Mouse (Mus musculus): Measurements from ENCODE around the gene Heatr4. TPM values are rescaled to one million over a fixed set of nuclear protein-coding genes. Genes with fewer than 3 reads are reported as not detected.

Heatr4 gene
- polyA plus RNA-seq, 1 experiment from 2014 or later, result not detected

DNA sequence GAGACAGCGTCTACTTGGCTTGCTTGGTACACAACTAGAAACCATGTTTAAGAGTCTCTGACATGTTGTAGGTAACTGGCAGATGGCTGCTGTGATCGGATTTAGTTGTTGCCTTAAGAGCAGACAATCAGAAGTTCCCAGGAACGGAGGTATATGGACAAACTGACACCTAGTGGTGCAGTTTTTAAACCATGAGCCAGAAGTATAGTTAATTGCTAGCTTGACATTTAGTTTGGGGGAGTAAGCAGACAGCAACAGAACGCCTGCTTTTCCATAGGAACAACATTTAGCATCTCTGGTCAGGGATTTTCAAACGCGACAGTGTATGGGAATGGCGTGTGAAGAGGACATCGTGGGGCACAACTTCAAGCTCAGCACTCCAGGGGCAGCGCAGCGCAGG, 47.1 kb downstream of the Heatr4 start:
- ATAC-seq, result no peak
- POLR2A ChIA-PET, result no interaction called here

GRCm38 (mm10) chr12:83929186-83929804, 55.4 kb downstream of the Heatr4 start:
- TF ChIP-seq CTCF (IDR thresholded peaks at IDR 0.05), result no peak
- POLR2A ChIA-PET, result no interaction called here
- ATAC-seq, result no peak

More for the DNA sequence above, 47.1 kb downstream of the Heatr4 start:
- DNase-seq (ENCODE audit: low read depth, low spot score), result no peak
- in situ Hi-C loops (cut with MboI; ENCODE audit: low pct_unique_long_range_greater_than_20kb), result loop anchor here (10.0 kb wide), 1 partner anchor 223 kb away; no protein-coding TSS in a partner anchor
- CTCF ChIA-PET, result interaction anchor here (1.2 kb wide), 1 partner anchor 21 kb away, joined by 3 read pairs; no protein-coding TSS in a partner anchor
- H3K27me3 ChIP-seq, result no peaks in the 10 kb centered on the region
- TF ChIP-seq CTCF (IDR thresholded peaks at IDR 0.05), result no peak

GRCm38 (mm10) chr12:83927747-83928146, 56.9 kb downstream of the Heatr4 start:
- in situ Hi-C loops (cut with MboI; ENCODE audit: low pct_unique_long_range_greater_than_20kb), result no loop called here
- ChIA-PET POLR2A (no interaction called here), CTCF (interaction anchor here (1.2 kb wide), 1 partner anchor 12 kb away, joined by 3 read pairs; no protein-coding TSS in a partner anchor)
- ATAC-seq, result no peak
- no peaks in the 10 kb centered on the region for H3K27me3 ChIP-seq
- TF ChIP-seq CTCF (IDR thresholded peaks at IDR 0.05), result no peak
- DNase-seq (ENCODE audit: low read depth, low spot score), result no peak

More at GRCm38 (mm10) chr12:83929186-83929804, 55.4 kb downstream of the Heatr4 start:
- DNase-seq (ENCODE audit: low read depth, low spot score), result no peak
- no peaks in the 10 kb centered on the region for H3K27me3 ChIP-seq
- CTCF ChIA-PET, result no interaction called here
- in situ Hi-C loops (cut with MboI; ENCODE audit: low pct_unique_long_range_greater_than_20kb), result no loop called here

DNA sequence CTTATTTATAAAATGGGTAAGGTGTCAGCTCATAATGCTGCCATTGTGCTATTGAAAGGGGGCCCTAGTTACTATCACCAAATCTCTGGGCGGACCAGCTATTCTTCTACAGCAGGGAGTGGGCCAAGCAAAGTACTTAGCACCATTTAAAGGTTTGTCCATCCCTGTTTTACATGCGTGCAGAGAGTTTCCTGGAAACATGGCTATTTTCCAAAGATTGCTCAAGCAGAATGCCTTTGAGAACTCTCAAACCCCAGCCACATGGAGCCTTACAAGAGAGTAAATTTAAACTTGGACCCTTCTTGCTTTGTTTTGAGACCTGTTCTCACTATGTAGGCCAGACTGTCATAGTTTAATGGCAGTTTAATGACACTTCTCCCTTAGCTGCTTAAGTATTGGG, 58.6 kb downstream of the Heatr4 start:
- ATAC-seq (no peak), DNase-seq (ENCODE audit: low read depth, low spot score) (no peak)
- TF ChIP-seq CTCF (IDR thresholded peaks at IDR 0.05), result no peak
- CTCF ChIA-PET, result no interaction called here
- POLR2A ChIA-PET, result no interaction called here
- in situ Hi-C loops (cut with MboI; ENCODE audit: low pct_unique_long_range_greater_than_20kb), result no loop called here
- no peaks in the 10 kb centered on the region for H3K27me3 ChIP-seq

- TF ChIP-seq CTCF (IDR thresholded peaks at IDR 0.05), result no peak
- in situ Hi-C loops (cut with MboI; ENCODE audit: low pct_unique_long_range_greater_than_20kb), result no loop called here
- ATAC-seq (no peak), DNase-seq (ENCODE audit: low read depth, low spot score) (no peak)
- no peaks in the 10 kb centered on the region for H3K27me3 ChIP-seq
- POLR2A ChIA-PET, result no interaction called here
- CTCF ChIA-PET, result no interaction called here
Observed at GRCm38 (mm10) chr12:83925160-83925703, 59.4 kb downstream of the Heatr4 start.

DNA sequence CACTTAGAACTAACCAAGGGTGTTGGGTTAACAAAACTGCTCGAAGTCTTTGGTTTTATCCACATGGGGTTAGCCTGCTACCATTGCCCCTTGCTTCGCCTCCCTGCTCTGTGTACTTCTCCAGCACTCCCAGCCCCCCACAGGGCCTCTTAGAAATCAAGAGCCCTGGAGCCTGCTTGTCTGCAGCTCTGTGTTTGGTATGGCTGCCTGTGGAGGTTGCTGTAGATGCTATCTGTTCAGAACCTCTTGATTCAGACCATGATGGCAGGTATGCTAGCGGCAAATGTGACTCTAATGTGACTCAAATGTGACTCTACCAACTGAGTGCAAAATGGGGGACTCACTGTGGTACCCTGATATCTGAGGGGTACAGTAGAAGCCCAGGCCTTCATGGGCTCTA, 60.3 kb downstream of the Heatr4 start:
- H3K27me3 ChIP-seq, result no peaks in the 10 kb centered on the region
- in situ Hi-C loops (cut with MboI; ENCODE audit: low pct_unique_long_range_greater_than_20kb), result no loop called here
- no peak for TF ChIP-seq CTCF (IDR thresholded peaks at IDR 0.05)
- DNase-seq (ENCODE audit: low read depth, low spot score) (no peak), ATAC-seq (no peak)
- ChIA-PET CTCF (no interaction called here), POLR2A (interaction anchor here (0.6 kb wide), 1 partner anchor 85 kb away, joined by 3 read pairs; no protein-coding TSS in a partner anchor)

DNA sequence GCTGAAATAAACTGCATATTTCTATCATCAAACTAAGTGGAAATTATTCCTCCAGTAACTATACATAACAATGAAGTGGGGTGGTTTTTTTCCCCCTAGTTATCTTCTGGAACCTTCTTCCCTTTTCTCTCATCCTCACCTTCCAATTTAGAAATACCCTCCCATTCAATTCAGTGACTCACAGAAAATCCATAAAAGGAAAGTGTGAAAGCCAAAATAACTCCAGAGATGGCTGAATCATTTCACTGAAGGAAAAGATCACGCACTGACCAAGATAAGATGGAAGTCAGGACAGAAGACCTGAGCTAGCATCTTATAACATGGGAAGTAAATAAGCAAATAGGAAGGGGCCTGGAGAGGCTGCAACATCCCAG, 61.2 kb downstream of the Heatr4 start:
- in situ Hi-C loops (cut with MboI; ENCODE audit: low pct_unique_long_range_greater_than_20kb), result no loop called here
- H3K27me3 ChIP-seq, result no peaks in the 10 kb centered on the region
- ChIA-PET CTCF (interaction anchor here (0.7 kb wide), 1 partner anchor 25 kb away, joined by 3 read pairs; no protein-coding TSS in a partner anchor), POLR2A (interaction anchor here (0.6 to 0.7 kb wide), 2 partner anchors 28 to 84 kb away, joined by 3 read pairs; no protein-coding TSS in a partner anchor)
- no peak for TF ChIP-seq CTCF (IDR thresholded peaks at IDR 0.05)
- DNase-seq (ENCODE audit: low read depth, low spot score) (no peak), ATAC-seq (no peak)

DNA sequence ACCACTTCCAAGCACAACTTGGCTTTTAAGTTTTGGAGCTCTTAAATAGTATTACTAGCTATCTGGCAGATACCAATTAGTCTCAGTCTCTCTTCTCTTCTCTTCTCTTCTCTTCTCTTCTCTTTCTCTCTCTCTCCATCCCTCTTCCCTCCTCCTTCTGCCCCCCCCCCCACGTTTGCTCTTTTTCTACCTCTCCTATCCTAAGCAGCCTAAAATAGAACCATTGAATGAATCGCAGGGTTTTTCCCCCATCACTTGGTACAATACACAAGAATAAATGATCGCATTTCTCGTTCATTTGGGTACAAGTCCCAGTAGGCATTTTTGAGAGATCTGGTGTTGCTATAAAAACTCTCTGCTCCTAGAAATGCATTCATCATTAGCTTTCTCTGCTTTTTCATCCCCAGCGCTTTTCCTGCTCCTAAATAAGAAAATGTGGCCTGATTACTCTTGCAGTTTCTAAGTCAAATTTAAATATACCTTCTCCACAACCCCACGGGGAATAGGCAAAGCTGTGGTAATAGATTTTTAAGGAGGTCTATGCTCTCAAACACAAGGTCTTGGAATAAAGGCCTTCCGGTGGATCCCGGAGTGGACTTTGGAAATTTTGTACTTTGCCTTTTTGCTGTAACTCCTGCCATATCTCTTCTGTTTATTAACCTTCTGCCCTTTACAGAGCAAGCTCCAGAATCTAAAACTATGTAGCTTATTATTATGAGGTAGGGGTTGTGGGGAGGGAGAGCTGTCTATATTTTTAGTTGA, 61.7 kb downstream of the Heatr4 start:
- POLR2A ChIA-PET, result interaction anchor here (0.7 kb wide), 1 partner anchor 28 kb away, joined by 3 read pairs; no protein-coding TSS in a partner anchor
- DNase-seq (ENCODE audit: low read depth, low spot score) (no peak), ATAC-seq (no peak)
- in situ Hi-C loops (cut with MboI; ENCODE audit: low pct_unique_long_range_greater_than_20kb), result no loop called here
- no peak for TF ChIP-seq CTCF (IDR thresholded peaks at IDR 0.05)
- CTCF ChIA-PET, result interaction anchor here (0.7 kb wide), 1 partner anchor 26 kb away, joined by 3 read pairs; no protein-coding TSS in a partner anchor
- H3K27me3 ChIP-seq, result no peaks in the 10 kb centered on the region

DNA sequence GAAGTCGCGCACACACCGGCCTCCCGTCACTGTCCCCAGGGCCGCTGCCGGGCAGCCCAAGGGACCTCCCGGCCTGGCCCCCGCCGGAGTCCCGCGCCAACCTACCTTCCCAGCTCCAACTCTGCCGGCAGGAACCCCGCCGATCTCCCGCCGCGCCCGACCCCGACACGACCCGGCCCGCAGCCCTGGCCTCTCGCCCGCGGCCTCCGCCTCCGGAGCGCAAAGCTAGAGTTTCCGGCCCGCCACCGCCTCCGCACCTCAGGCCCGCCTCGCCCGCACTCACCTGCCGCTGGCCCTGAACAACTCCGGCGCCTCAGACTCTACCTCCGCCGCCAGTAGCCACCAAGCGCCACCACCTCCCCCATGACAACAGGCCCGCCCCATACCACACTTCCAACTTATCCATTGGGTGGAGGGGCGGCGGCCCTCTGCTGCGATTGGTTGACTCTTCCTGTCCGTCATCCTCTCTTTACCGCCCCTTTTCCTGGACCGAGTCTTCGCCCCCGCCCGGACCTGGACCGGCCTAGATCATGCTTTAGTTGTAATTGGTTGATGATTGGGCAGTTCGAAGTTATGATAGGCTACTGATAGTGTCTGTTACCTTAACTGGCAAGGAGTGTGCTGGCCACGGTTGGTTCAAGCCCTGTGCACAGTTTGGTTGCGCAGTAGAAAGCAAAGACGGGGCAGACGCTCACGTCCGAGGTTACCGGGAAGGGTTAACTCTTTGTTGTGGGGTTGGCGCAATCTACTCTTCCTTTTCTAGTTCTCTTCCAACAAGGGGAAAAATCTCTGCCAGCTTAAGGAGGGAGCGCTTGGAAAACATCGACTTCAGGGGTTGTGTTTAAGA, 62.9 kb downstream of the Heatr4 start, which contains the start of gene Numb:
Numb (minus strand) TSS at position 400 of the 847 bp plus-strand sequence.
- ATAC-seq, result peak; percentile 95
- H3K27me3 ChIP-seq, result no peaks in the 10 kb centered on the region
- in situ Hi-C loops (cut with MboI; ENCODE audit: low pct_unique_long_range_greater_than_20kb), result no loop called here
- TF ChIP-seq CTCF (IDR thresholded peaks at IDR 0.05), result no peak
- ChIA-PET POLR2A (no interaction called here), CTCF (no interaction called here)
- peak; percentile 97 for DNase-seq (ENCODE audit: low read depth, low spot score)

DNA sequence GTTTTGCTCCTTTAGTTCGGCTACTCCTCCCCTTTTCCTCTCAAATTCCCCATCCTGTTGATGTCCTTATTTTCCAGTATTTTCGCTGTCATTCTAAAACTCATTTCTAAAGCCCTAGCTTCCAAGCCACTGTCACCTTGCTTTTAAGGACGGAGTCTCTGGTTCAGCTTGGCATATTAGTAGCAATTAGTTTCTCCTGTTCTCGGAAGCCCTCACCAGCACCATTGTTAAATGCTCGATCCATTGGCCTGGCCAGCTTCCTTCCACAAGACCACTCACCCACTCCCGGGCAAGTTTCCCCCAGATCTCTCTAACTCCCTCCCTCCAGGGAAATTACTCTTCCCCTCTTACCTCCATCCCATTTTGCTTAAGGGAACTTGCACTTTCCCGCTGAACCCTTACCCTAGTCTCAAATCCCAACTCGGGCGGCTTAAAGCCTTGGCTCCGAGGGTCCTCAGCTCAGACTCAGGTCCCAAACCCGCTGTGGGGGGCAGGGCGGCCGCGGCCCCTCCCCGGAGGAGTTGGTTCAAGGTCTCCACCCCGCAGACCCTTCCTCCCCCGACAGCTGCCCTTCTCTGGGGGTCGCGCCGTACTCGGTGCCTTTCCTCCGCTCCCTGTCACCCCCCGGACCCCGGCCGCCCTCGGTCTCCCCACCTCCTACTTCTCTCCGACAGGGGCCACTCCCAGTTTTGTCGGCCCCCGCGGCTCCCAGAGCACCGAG, 63.8 kb downstream of the Heatr4 start:
- ATAC-seq (no peak), DNase-seq (ENCODE audit: low read depth, low spot score) (no peak)
- no peak for TF ChIP-seq CTCF (IDR thresholded peaks at IDR 0.05)
- in situ Hi-C loops (cut with MboI; ENCODE audit: low pct_unique_long_range_greater_than_20kb), result no loop called here
- POLR2A ChIA-PET, result no interaction called here
- no peaks in the 10 kb centered on the region for H3K27me3 ChIP-seq
- CTCF ChIA-PET, result no interaction called here

All from Patski (cell line).